Mouse (Mus musculus): Measurements from ENCODE around the gene Mmd. TPM values are rescaled to one million over a fixed set of nuclear protein-coding genes. Genes with fewer than 3 reads are reported as not detected.

Gene Mmd
- total RNA-seq, 2 experiments from 2014 or later: 40.5 to 44.0 TPM

GRCm38 (mm10) chr11:90247793-90248192 is 1.5 kb upstream of the Mmd start:
- no peak for DNase-seq (ENCODE audit: low spot score in 2 of 2)

- DNase-seq (ENCODE audit: low spot score in 2 of 2): peak in 1 of 2 experiments; percentile 15
These were observed 465 bp downstream of the Mmd start for GRCm38 (mm10) chr11:90249701-90250141.

GRCm38 (mm10) chr11:90250189-90250588 is 933 bp downstream of the Mmd start:
- DNase-seq (ENCODE audit: low spot score in 2 of 2): no peak

GRCm38 (mm10) chr11:90250730-90251129 is 1.5 kb downstream of the Mmd start:
- no peak for DNase-seq (ENCODE audit: low spot score in 2 of 2)

GRCm38 (mm10) chr11:90251923-90252322 is 2.7 kb downstream of the Mmd start:
- no peak for DNase-seq (ENCODE audit: low spot score in 2 of 2)

GRCm38 (mm10) chr11:90252366-90252765 is 3.1 kb downstream of the Mmd start:
- no peak for DNase-seq (ENCODE audit: low spot score in 2 of 2)

DNA sequence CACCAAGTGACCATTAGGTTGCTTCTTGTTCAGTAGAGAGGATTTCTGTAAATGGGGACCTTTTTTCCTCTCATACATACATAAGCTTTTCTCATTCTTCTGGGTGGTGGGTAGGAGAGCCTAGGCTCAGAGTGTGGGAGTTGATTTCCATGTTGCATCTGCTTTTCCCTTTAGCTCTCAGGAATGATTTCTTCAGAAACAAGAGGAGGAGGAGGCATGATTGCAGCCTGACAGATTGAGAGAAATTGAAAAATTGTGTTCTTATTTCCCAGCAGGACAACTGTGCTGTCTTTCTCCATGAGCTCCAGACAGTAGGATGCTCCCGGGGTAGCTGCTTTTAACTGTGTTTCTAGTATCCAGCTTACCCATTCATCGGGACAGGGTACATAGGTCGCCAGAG is 5.3 kb downstream of the Mmd start:
- DNase-seq (ENCODE audit: low spot score in 2 of 2): no peak

DNA sequence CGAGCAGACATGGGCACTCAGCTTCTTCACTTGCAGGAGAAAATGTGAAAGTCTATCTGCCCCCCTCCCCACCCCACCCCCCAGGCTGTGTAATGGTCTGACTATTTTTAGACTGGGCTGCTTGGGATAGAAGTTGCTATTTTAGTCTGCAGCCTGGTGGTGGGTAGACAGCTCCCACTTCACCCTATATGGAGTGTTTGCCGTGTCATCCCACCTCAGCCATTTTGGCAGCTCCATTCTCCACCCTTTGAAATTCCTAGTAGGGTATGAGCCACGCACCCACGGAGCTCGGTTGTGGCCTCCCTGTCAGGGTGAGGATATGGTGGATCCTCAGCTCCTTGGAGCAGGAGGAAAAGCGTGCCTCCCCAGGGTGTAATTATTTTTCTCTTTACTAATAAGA is 6.4 kb downstream of the Mmd start:
- DNase-seq (ENCODE audit: low spot score in 2 of 2): no peak

- no peak for DNase-seq (ENCODE audit: low spot score in 2 of 2)
These were observed 7.7 kb downstream of the Mmd start for GRCm38 (mm10) chr11:90256833-90257525.

GRCm38 (mm10) chr11:90258321-90258927 is 9.2 kb downstream of the Mmd start:
- DNase-seq (ENCODE audit: low spot score in 2 of 2): no peak

- no peak for DNase-seq (ENCODE audit: low spot score in 2 of 2)
These were observed 9.8 kb downstream of the Mmd start for GRCm38 (mm10) chr11:90259071-90259470.

DNA sequence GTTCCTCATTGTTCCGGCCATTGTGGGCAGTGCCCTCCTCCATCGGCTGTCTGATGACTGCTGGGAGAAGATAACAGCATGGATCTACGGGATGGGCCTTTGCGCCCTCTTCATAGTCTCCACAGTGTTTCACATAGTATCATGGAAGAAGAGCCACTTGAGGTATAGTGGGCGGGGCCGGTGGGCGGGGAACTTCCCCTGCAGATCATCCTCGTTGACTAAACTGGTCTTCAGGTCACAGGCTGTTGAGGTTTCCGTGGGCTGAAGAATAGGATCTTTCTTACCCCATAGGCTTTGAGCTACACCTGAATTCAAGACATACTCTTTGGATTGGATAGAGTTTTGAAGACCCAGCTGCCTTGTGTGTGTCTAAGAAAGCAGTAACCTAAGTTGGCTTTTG is 10.6 kb downstream of the Mmd start:
- no peak for DNase-seq (ENCODE audit: low spot score in 2 of 2)

GRCm38 (mm10) chr11:90264180-90264579 is 14.9 kb downstream of the Mmd start:
- DNase-seq (ENCODE audit: low spot score in 2 of 2): no peak

DNA sequence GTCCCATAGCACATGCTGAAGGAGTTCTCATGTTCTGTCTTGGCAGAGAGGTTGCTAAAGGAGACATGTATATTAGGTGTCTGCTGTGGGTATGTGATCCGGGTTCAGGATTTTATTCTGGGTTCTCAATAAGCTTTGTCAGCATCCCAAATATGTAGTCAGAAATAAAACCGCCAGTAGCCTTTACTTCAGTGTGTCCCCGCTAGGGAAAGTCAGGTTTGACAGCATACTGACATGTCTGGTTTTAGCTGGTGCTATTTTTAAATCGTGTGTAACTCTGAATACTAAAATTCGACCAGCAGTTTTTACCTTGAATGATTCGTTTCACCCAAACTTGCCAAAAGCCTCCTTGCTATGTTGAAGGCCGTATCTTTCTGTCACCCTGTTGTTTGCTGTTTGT is 16.3 kb downstream of the Mmd start:
- DNase-seq (ENCODE audit: low spot score in 2 of 2): no peak

DNA sequence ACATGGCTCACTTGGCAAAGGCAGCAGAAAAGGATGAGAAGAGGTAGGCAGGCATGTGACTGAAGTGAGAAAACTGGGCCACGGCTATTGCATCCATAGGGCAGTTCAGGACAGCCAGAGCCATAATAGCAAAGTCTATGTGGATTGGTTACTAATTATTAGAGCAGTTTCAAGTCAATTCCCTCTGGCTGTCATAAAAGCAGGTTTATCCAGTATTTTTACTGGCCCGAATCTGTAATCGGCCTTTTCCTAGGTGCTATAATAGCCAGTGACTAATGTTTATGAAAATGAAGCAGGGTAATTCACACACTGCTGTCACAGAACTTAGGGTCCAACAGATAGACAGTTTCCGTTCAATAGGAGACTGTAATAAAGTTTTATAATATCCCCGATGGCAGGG is 19.7 kb downstream of the Mmd start:
- no peak for DNase-seq (ENCODE audit: low spot score in 2 of 2)

GRCm38 (mm10) chr11:90269398-90270123 is 20.3 kb downstream of the Mmd start:
- no peak for DNase-seq (ENCODE audit: low spot score in 2 of 2)

- DNase-seq (ENCODE audit: low spot score in 2 of 2): no peak
These were observed 21.0 kb downstream of the Mmd start for GRCm38 (mm10) chr11:90270132-90270877.

DNA sequence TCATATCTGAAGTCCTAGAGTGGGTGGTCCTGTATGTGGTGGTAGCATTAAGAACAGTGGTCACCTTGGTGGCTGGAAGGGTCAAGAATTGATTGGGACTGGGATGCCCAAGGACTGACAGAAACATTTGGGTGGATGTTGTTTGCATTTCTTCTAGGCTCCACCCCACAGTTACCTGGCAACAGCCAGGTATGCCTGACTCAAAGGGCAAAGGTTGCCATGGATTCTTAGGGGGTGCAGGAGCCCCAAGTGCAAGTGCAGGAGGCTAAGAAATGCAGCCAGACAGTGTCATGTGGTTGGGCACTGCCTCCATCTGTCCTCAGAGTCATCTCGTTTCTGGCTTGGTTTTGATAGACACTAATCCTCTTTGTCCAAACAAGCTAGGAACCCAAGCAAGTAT is 24.9 kb downstream of the Mmd start:
- no peak for DNase-seq (ENCODE audit: low spot score in 2 of 2)

GRCm38 (mm10) chr11:90275663-90276062 is 26.4 kb downstream of the Mmd start:
- DNase-seq (ENCODE audit: low spot score in 2 of 2): no peak

GRCm38 (mm10) chr11:90276150-90276549 is 26.9 kb downstream of the Mmd start:
- DNase-seq (ENCODE audit: low spot score in 2 of 2): no peak

- DNase-seq (ENCODE audit: low spot score in 2 of 2): no peak
These were observed 27.3 kb downstream of the Mmd start for GRCm38 (mm10) chr11:90276561-90276960.

DNA sequence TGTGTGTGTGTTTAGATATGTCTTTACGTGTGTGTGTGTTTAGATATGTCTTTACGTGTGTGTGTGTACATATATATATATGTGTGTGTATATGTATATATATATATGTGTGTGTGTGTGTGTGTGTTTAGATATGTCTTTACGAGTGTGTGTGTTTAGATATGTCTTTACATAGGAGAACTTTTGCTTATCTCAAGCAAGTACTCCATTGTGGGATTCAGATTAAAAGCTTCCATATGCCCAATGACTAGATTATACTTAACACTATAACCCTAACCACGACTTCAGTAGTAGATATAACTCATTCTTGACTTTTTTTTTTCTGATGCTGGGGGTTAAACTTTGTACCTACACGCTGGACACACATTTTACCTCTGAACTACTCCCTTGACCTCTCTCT is 30.8 kb downstream of the Mmd start:
- no peak for DNase-seq (ENCODE audit: low spot score in 2 of 2)
